ENCODE assay signal across 14 mouse cellular contexts in genomic region chr13:45726181-45726580, GRCm38 (mm10).
A peak's percentile ranks its signal among the peaks of the same experiment; 100 is the strongest.
DNase-seq lines count a peak whose midpoint lies in the region; ATAC-seq and TF ChIP-seq lines count a peak whose summit lies in the region.
"Had no signal": no experiment of that assay in that cellular context is flagged by ENCODE, and none has a peak within 500 bp of the region (broad histone marks: within the 10 kb centered on the region; RNA-seq: fewer than 3 reads in every experiment).

No protein-coding gene starts in this region.

- H3K4me2 ChIP-seq in CH12.LX (ENCODE audit: insufficient read depth, low read depth, poor library complexity, severe bottlenecking) = peak overlapping the region; percentile 41
- H3K4me2 ChIP-seq in forebrain, embryonic 14.5 days (ENCODE audit: low read length) = no peak overlapping the region
- H3K4me2 ChIP-seq: embryonic facial prominence, embryonic 12.5 days; forebrain, embryonic 13.5 days had no signal

- H3K36me3 ChIP-seq in CH12.LX (replicated peaks in 1 of 2; ENCODE audit: control insufficient read depth in 1 of 2, insufficient read depth in 1 of 2, low read length in 1 of 2) = peaks cover 10 to 90% of the 10 kb centered on the region in 2 experiments
- no peaks in the 10 kb centered on the region for H3K36me3 ChIP-seq in forebrain, embryonic 14.5 days (ENCODE audit: control insufficient read depth, insufficient read depth, low read length)
- H3K36me3 ChIP-seq: embryonic facial prominence, embryonic 12.5 days had no signal

- no peak for TF ChIP-seq RAD21 in CH12.LX (IDR thresholded peaks at IDR 0.05; ENCODE audit: low read depth, low read length)

- no peak for ATAC-seq in forebrain, embryonic 14.5 days
- ATAC-seq: forebrain, embryonic 13.5 days; forebrain, embryonic 16.5 days had no signal

- DNase-seq in heart, adult 11 months = peak; percentile 91
- no peak for DNase-seq in heart, postnatal 14 days
- peak; percentile 50 for DNase-seq in CH12.LX (ENCODE audit: extremely low read depth)
- DNase-seq in mesoderm, embryonic 11.5 days (ENCODE audit: low read depth, low spot score) = peak; percentile 37
- no peak for DNase-seq in forebrain, embryonic 14.5 days (ENCODE audit: low spot score)
- DNase-seq: adrenal gland, adult 2 months; adrenal gland, postnatal 10 days; adrenal gland, postnatal 36 days; B cell, adult 2 months; cerebellum, adult 9-11 months; embryo, embryonic 11 days had no signal

- WGBS in forebrain, embryonic 14.5 days = 95% methylated on average over 6 of the region's 6 CpGs

- H3K27me3 ChIP-seq in CH12.LX (replicated peaks) = no peaks in the 10 kb centered on the region
- H3K27me3 ChIP-seq in forebrain, embryonic 14.5 days (replicated peaks; ENCODE audit: control insufficient read depth, insufficient read depth, low read length) = no peaks in the 10 kb centered on the region
- H3K27me3 ChIP-seq: embryonic facial prominence, embryonic 12.5 days; forebrain, embryonic 13.5 days had no signal

- no peak overlapping the region for H3K4me3 ChIP-seq in CH12.LX (replicated peaks in 1 of 3; ENCODE audit: low read depth in 2 of 3, low read length in 2 of 3, poor library complexity in 1 of 3)
- no peak overlapping the region for H3K4me3 ChIP-seq in forebrain, embryonic 14.5 days (ENCODE audit: low read depth, low read length)
- H3K4me3 ChIP-seq: embryonic facial prominence, embryonic 12.5 days; forebrain, embryonic 13.5 days had no signal

- intact Hi-C loops in heart, postnatal 14 days (cut with DNase I) = no loop called here

- H3K27ac ChIP-seq in CH12.LX (ENCODE audit: insufficient read depth, low read depth) = no peak overlapping the region
- no peak overlapping the region for H3K27ac ChIP-seq in forebrain, embryonic 14.5 days (ENCODE audit: low read depth, low read length)
- H3K27ac ChIP-seq: embryonic facial prominence, embryonic 12.5 days; forebrain, embryonic 13.5 days had no signal

- H3K9me3 ChIP-seq in CH12.LX (replicated peaks; ENCODE audit: low read length) = no peaks in the 10 kb centered on the region
- H3K9me3 ChIP-seq in forebrain, embryonic 14.5 days (replicated peaks; ENCODE audit: control insufficient read depth, low read length) = no peaks in the 10 kb centered on the region
- H3K9me3 ChIP-seq: embryonic facial prominence, embryonic 12.5 days; forebrain, embryonic 13.5 days had no signal

- TF ChIP-seq EP300 in CH12.LX (IDR thresholded peaks at IDR 0.05; ENCODE audit: low read length) = no peak; the same call in 1 of the 2 replicates

- peaks cover 16 to 50% of the 10 kb centered on the region in 2 experiments for H3K4me1 ChIP-seq in CH12.LX (ENCODE audit: control insufficient read depth in 1 of 2, insufficient read depth in 2 of 2)
- H3K4me1 ChIP-seq in forebrain, embryonic 14.5 days (ENCODE audit: control insufficient read depth, insufficient read depth, low read length) = no peaks in the 10 kb centered on the region
- H3K4me1 ChIP-seq: forebrain, embryonic 13.5 days had no signal

- peaks cover 2% of the 10 kb centered on the region; the same call in 1 of the 2 replicates for H3K79me2 ChIP-seq in CH12.LX (replicated peaks; ENCODE audit: control insufficient read depth, extremely low read depth, insufficient read depth, poor library complexity, severe bottlenecking)

- dilution Hi-C loops in CH12.LX (cut with MboI; ENCODE audit: extremely low pct_ligation_motif_present, extremely low pct_unique_long_range_greater_than_20kb, low sequenced_read_pairs) = no loop called here

- no peak overlapping the region for H3K9ac ChIP-seq in CH12.LX (ENCODE audit: insufficient read depth, low read depth)
- no peak overlapping the region for H3K9ac ChIP-seq in forebrain, embryonic 14.5 days (ENCODE audit: low read length)
- H3K9ac ChIP-seq: embryonic facial prominence, embryonic 12.5 days; forebrain, embryonic 13.5 days had no signal

- in situ Hi-C loops in CH12.LX (cut with MboI; ENCODE audit: low pct_ligation_motif_present, low pct_unique_long_range_greater_than_20kb, low sequenced_read_pairs) = no loop called here

- no peak for TF ChIP-seq CTCF in CH12.LX (conservative IDR thresholded peaks at IDR 0.05 in 1 of 2, IDR thresholded peaks at IDR 0.05 in 1 of 2; ENCODE audit: low read depth in 2 of 2, low read length in 2 of 2)

- TF ChIP-seq POLR2A in CH12.LX (IDR thresholded peaks at IDR 0.05; ENCODE audit: low read depth, low read length) = no peak

TF ChIP-seq in CH12.LX, 34 proteins besides CTCF, POLR2A, EP300 and RAD21:
- TF ChIP-seq KAT2A (IDR thresholded peaks at IDR 0.05; ENCODE audit: insufficient replicate concordance, low read length) = no peak
- TF ChIP-seq E2F4 (IDR thresholded peaks at IDR 0.05; ENCODE audit: insufficient replicate concordance, low read depth, low read length) = no peak
- no peak for TF ChIP-seq ZKSCAN1 (IDR thresholded peaks at IDR 0.05; ENCODE audit: borderline replicate concordance, low read depth, low read length)
- no peak for TF ChIP-seq TCF12 (IDR thresholded peaks at IDR 0.05; ENCODE audit: low read depth, low read length)
- no peak for TF ChIP-seq NRF1 (IDR thresholded peaks at IDR 0.05; ENCODE audit: low read depth, low read length)
- TF ChIP-seq MXI1 (IDR thresholded peaks at IDR 0.05; ENCODE audit: low read depth, low read length) = no peak
- TF ChIP-seq SIN3A (IDR thresholded peaks at IDR 0.05; ENCODE audit: low read length) = no peak
- TF ChIP-seq MAZ (IDR thresholded peaks at IDR 0.05; ENCODE audit: low read depth, low read length) = no peak
- no peak for TF ChIP-seq PAX5 (IDR thresholded peaks at IDR 0.05; ENCODE audit: low read length)

Comparison
In these comparisons a context has a peak if more than half of its experiments do, and no peak if none do; other contexts are left out.
1. DNase-seq: peak in heart, adult 11 months (single experiment), CH12.LX (single experiment) and mesoderm, embryonic 11.5 days (single experiment); none in heart, postnatal 14 days (0 of 2) and forebrain, embryonic 14.5 days (single experiment).